8 mouse cellular contexts compared by ENCODE assay signal in genomic region chrX:103821832-103822196, GRCm38 (mm10). TPM values are rescaled to one million over a fixed set of nuclear protein-coding genes. Genes with fewer than 3 reads are reported as not detected.
A peak's percentile ranks its signal among the peaks of the same experiment; 100 is the strongest.
DNase-seq lines count a peak whose midpoint lies in the region; ATAC-seq lines count a peak whose summit lies in the region.

Gene Slc16a2 (minus strand): TSS chrX:103821983.

- WGBS in embryonic facial prominence, embryonic 11.5 days: 8% methylated on average over 17 of the region's 17 CpGs
- WGBS in heart, embryonic 10.5 days: 15% methylated on average over 13 of the region's 17 CpGs
- WGBS in limb, embryonic 15.5 days: 13% methylated on average over 16 of the region's 17 CpGs
- 24% methylated on average over 13 of the region's 17 CpGs for WGBS in midbrain, embryonic 16.5 days

- no peaks in the 10 kb centered on the region for H3K9me3 ChIP-seq in embryonic facial prominence, embryonic 11.5 days (replicated peaks; ENCODE audit: control insufficient read depth, low read length)
- H3K9me3 ChIP-seq in heart, embryonic 10.5 days: no peaks in the 10 kb centered on the region
- no peaks in the 10 kb centered on the region for H3K9me3 ChIP-seq in limb, embryonic 15.5 days
- no peaks in the 10 kb centered on the region for H3K9me3 ChIP-seq in midbrain, embryonic 16.5 days (replicated peaks; ENCODE audit: control insufficient read depth, low read length, poor library complexity, severe bottlenecking)

- ATAC-seq in frontal cortex, adult (ENCODE audit: low TSS enrichment): peak; percentile 76
- ATAC-seq in embryonic facial prominence, embryonic 11.5 days (replicated peaks; ENCODE audit: insufficient number of reproducible peaks, low FRiP score, low TSS enrichment, low read depth): peak; percentile 85
- ATAC-seq in limb, embryonic 15.5 days (ENCODE audit: insufficient number of reproducible peaks, low FRiP score, low TSS enrichment, low read depth): peak; percentile 85
- peak; percentile 90 for ATAC-seq in midbrain, embryonic 16.5 days

- H3K9ac ChIP-seq in embryonic facial prominence, embryonic 11.5 days (replicated peaks; ENCODE audit: low read length): peak within 1 kb of the TSS; percentile 54
- H3K9ac ChIP-seq in limb, embryonic 15.5 days: peak within 1 kb of the TSS; percentile 51
- H3K9ac ChIP-seq in midbrain, embryonic 16.5 days (ENCODE audit: low read depth, low read length): peak within 1 kb of the TSS; percentile 69

- peak within 1 kb of the TSS; percentile 47 for H3K4me3 ChIP-seq in embryonic facial prominence, embryonic 11.5 days (ENCODE audit: low read depth, low read length)
- H3K4me3 ChIP-seq in heart, embryonic 10.5 days: peak within 1 kb of the TSS; percentile 62
- H3K4me3 ChIP-seq in limb, embryonic 15.5 days: peak within 1 kb of the TSS; percentile 58
- H3K4me3 ChIP-seq in midbrain, embryonic 16.5 days (ENCODE audit: low read depth, low read length): peak within 1 kb of the TSS; percentile 53

- H3K4me1 ChIP-seq in embryonic facial prominence, embryonic 11.5 days (ENCODE audit: control insufficient read depth, insufficient read depth, low read length): no peaks in the 10 kb centered on the region
- 0 out of 2 replicates have a peak, but pooled peaks cover 2% of the 10 kb centered on the region for H3K4me1 ChIP-seq in heart, embryonic 10.5 days
- no peaks in the 10 kb centered on the region for H3K4me1 ChIP-seq in limb, embryonic 15.5 days
- H3K4me1 ChIP-seq in midbrain, embryonic 16.5 days (ENCODE audit: control insufficient read depth, insufficient read depth, low read length): peaks cover 11% of the 10 kb centered on the region

- DNase-seq in frontal cortex, postnatal 36 days (ENCODE audit: low spot score in 2 of 2): no peak
- peak; percentile 79 for DNase-seq in embryonic facial prominence, embryonic 11.5 days (ENCODE audit: low spot score)
- DNase-seq in heart, embryonic 10.5 days (ENCODE audit: low spot score): peak; percentile 82
- DNase-seq in kidney, adult 9 months: peak; percentile 67
- DNase-seq in splenic B cell, adult 2 months (ENCODE audit: low read depth, low spot score): peak; percentile 43

- peaks cover 5% of the 10 kb centered on the region for H3K27me3 ChIP-seq in embryonic facial prominence, embryonic 11.5 days (ENCODE audit: control insufficient read depth, insufficient read depth, low read length)
- peaks cover 86% of the 10 kb centered on the region for H3K27me3 ChIP-seq in heart, embryonic 10.5 days (ENCODE audit: insufficient read depth, poor library complexity, severe bottlenecking)
- H3K27me3 ChIP-seq in limb, embryonic 15.5 days: peaks cover 38% of the 10 kb centered on the region
- H3K27me3 ChIP-seq in midbrain, embryonic 16.5 days (ENCODE audit: control insufficient read depth, insufficient read depth, low read depth, low read length): peaks cover 35% of the 10 kb centered on the region
- no peaks in the 10 kb centered on the region for H3K27me3 ChIP-seq in splenic B cell, adult 2 months (ENCODE audit: control insufficient read depth, insufficient read depth, low read length, poor library complexity, severe bottlenecking)

- H3K27ac ChIP-seq in embryonic facial prominence, embryonic 11.5 days (replicated peaks; ENCODE audit: low read depth, low read length): peak within 1 kb of the TSS; percentile 67
- H3K27ac ChIP-seq in heart, embryonic 10.5 days: peak within 1 kb of the TSS; percentile 83
- H3K27ac ChIP-seq in limb, embryonic 15.5 days: peak within 1 kb of the TSS; percentile 94
- H3K27ac ChIP-seq in midbrain, embryonic 16.5 days (ENCODE audit: low read length): peak within 1 kb of the TSS; percentile 79

- H3K4me2 ChIP-seq in embryonic facial prominence, embryonic 11.5 days (ENCODE audit: low read depth, low read length): peak within 1 kb of the TSS; percentile 76
- H3K4me2 ChIP-seq in limb, embryonic 15.5 days: peak within 1 kb of the TSS; percentile 67
- H3K4me2 ChIP-seq in midbrain, embryonic 16.5 days (ENCODE audit: low read length): peak within 1 kb of the TSS; percentile 79

- H3K36me3 ChIP-seq in embryonic facial prominence, embryonic 11.5 days (replicated peaks; ENCODE audit: control insufficient read depth, insufficient read depth, low read depth, low read length): no peaks in the 10 kb centered on the region
- H3K36me3 ChIP-seq in heart, embryonic 10.5 days: no peaks in the 10 kb centered on the region
- no peaks in the 10 kb centered on the region for H3K36me3 ChIP-seq in limb, embryonic 15.5 days
- H3K36me3 ChIP-seq in midbrain, embryonic 16.5 days (ENCODE audit: control insufficient read depth, insufficient read depth, low read length): no peaks in the 10 kb centered on the region
- H3K36me3 ChIP-seq in splenic B cell, adult 2 months (ENCODE audit: control insufficient read depth, insufficient read depth, low read length, poor library complexity, severe bottlenecking): no peaks in the 10 kb centered on the region

RNA-seq across cellular contexts. Expression of gene Slc16a2, which starts in this region (rescaled TPM):
- polyA plus RNA-seq in embryonic facial prominence, embryonic 11.5 days (2014; fragmentation: Nextera tagmentation; extraction: Ambion mirVana): 11.4 and 11.9 TPM in 2 replicates
- 6.0 and 8.4 TPM in 2 replicates for polyA plus RNA-seq in heart, embryonic 10.5 days (2016; fragmentation: Nextera tagmentation; extraction: Ambion mirVana)
- polyA plus RNA-seq in limb, embryonic 15.5 days (2015; fragmentation: Nextera tagmentation; extraction: Ambion mirVana): 29.9 and 36.4 TPM in 2 replicates
- polyA plus RNA-seq in midbrain, embryonic 16.5 days (2015; fragmentation: Nextera tagmentation; extraction: Ambion mirVana): 27.0 and 29.8 TPM in 2 replicates

Comparison
In these comparisons a context has a peak if more than half of its experiments do, and no peak if none do; other contexts are left out.
1. DNase-seq: peak in embryonic facial prominence, embryonic 11.5 days (single experiment), heart, embryonic 10.5 days (single experiment), kidney, adult 9 months (single experiment) and splenic B cell, adult 2 months (single experiment); none in frontal cortex, postnatal 36 days (0 of 2).
2. Peak in every context shown above with its lines, with median percentiles within 50 percentile points of each other: ATAC-seq, H3K27ac ChIP-seq, H3K4me2 ChIP-seq, H3K4me3 ChIP-seq and H3K9ac ChIP-seq.